Mouse (Mus musculus) granulocyte monocyte progenitor cell, adult 5-6 weeks (primary cell): ENCODE measurements around the gene Parp6. TPM values are rescaled to one million over a fixed set of nuclear protein-coding genes. Genes with fewer than 3 reads are reported as not detected.

ENCODE experiments used
- ATAC-seq: replicated peaks from 2 replicates; pipeline ENCODE4 v1.8.0; 2016; ENCODE audit warnings: mild to moderate bottlenecking, moderate TSS enrichment, inconsistent platforms; ENCODE audit not compliant: poor library complexity, severe bottlenecking
- total RNA-seq, 2 experiments: library from RNA; stranded (forward) in 1 of 2; stranded (reverse) in 1 of 2; fragments of 200-712, 200-1000 nt in 1 of 2; fragments of >200 nt in 1 of 2; fragmentation: Nextera tagmentation in 1 of 2; gene quantifications; 2 replicates each; pipeline ENCODE4 v1.2.3; 2014 to 2017

Parp6 gene
- total RNA-seq, 2 experiments from 2014 or later, result 10.9 to 24.7 TPM

GRCm38 (mm10) chr9:59654450-59654983 lies 37.4 kb downstream of the Parp6 start:
- no peak for ATAC-seq

GRCm38 (mm10) chr9:59655958-59656634 lies 39.0 kb downstream of the Parp6 start, which contains the start of gene Pkm:
Pkm (plus strand) TSS chr9:59656368.
- peak; percentile 57 for ATAC-seq

GRCm38 (mm10) chr9:59656635-59657617 lies 39.8 kb downstream of the Parp6 start:
- ATAC-seq, result peak; percentile 26

DNA sequence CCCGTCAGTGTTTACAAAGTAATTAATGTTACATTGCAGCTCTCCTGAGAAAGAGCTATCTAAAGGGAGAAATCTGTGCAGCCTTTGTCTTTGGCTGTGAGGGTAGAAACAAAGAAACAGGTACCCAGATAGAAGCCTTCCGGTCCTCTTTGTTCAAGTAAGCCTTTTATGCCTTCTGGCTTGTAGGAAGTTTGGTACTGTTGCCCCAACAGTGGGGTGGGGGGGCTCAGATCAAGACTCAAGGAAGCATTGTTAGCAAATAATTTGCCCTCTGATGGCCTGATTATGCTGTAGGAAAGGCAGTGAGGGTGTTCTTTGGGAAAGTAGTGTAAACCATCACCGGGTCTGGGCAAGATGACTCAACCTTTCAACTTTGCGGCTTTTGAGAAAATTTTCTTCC lies 41.1 kb downstream of the Parp6 start:
- ATAC-seq, result no peak

DNA sequence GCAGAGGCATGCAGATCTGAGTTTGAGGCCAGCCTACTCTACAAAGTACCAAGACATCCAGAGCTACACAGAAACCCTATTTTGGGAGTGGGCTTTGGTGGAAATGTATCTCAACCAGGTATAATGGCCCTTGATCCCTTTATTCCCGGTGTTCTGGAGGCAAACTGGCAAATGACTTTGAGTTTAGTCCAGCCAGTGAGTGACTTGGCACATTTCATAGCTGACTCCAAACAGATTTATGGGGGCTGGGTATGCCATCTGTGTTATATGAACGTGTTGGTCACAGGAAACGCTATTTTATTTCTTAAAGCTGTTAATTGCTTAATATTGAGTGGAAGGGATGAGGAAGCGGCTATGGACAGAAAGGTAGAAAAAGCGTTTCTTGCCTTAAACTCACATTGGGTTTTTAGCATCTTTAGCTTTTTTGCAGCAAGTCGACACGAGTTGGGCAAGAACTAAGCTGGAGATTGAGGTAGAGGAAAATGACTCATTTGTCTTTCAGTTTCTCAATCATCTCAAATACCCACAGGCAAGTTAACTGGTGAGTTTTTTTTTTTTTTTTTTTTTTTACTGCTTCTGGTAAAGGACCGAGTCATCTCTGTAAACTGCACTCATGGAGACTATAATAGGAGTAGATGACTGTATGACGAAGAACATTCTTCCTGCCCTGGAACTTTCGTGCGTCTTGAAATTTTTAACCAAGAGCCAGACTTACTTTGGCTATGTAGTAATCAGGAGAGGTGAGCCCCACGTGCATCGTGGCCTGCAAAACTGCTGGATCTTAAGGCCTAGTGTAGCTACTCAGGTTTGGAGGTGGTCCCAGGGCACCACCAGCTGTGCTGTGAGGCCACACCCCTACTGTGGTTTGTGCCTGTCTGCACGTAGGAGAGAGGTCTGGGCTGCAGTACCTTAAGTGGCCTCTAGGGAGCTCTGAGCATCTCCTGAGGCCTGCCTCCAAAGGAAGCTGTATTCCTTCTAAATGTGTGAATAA lies 42.2 kb downstream of the Parp6 start:
- peak; percentile 23 for ATAC-seq

GRCm38 (mm10) chr9:59660421-59660820 lies 43.3 kb downstream of the Parp6 start:
- ATAC-seq, result no peak

DNA sequence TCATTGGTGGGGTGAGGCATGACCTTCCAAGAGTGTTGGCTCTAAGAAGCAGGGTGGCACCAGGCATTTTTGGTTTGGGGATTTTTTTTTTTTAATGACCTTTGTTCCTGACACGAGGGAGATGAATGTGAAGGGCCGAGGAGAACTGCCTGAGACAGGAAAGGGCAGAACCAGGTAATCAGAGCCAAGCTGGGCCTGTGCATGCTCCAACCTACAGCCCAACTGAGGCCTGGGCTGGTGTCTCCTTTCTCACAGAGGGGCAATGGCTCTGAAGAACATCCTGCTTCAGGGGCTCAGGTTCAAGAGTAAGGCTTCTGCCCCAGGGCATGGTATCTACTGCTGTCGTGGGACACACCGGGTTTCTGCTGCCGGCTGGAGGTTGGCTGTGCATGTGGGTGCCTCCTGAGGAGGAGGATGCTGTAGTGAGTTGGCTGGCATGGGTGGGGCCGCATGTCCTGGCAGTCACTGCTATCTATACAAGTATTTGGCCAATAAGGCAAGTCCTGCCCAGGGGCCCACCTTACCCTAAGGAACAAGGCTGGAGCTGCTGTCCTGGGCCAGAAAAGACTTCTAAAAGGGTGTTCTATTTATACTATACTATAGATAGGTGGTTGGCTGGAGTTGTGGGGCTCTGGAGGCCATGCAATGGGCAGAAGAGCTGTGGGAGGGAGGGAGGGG lies 44.4 kb downstream of the Parp6 start:
- ATAC-seq, result no peak

DNA sequence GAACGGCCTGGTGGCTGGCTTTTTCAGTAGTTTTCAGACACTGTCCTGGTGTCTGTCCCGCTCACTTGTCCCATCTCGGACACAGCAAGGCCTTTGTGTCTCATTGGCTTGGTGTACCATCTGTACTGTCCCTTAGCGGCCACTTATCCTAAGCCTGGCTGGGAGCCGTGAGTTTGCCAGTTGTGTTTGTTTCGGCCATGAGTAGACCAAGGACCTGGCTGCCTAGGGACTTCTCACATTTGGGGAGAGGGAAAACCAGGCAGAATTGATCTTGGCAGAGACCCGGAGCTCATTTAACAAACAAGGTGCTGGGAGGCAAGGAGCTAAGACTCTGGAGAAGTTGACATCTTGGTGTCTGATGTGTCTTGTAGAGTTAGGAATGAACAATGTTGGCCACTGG lies 46.1 kb downstream of the Parp6 start:
- no peak for ATAC-seq

DNA sequence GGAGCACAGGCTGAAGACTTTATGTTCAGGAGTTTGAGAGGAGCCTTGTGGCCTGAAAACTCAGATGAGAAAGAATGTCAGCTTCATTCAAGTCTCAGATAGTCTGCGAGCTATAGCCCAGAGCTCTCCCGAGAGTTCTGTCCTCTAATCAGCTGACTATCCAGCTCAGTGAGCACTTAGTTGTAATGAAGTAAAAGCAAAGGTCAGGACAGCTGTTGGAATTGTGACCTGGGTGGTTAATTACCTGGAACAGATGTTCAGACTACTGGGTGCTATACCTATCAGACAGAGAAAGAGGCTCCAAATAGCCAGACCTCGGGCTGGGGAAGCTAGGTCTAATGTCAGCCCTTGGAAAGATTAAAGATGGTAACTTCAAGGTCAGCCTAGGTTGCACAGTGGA lies 46.9 kb downstream of the Parp6 start:
- ATAC-seq, result no peak

DNA sequence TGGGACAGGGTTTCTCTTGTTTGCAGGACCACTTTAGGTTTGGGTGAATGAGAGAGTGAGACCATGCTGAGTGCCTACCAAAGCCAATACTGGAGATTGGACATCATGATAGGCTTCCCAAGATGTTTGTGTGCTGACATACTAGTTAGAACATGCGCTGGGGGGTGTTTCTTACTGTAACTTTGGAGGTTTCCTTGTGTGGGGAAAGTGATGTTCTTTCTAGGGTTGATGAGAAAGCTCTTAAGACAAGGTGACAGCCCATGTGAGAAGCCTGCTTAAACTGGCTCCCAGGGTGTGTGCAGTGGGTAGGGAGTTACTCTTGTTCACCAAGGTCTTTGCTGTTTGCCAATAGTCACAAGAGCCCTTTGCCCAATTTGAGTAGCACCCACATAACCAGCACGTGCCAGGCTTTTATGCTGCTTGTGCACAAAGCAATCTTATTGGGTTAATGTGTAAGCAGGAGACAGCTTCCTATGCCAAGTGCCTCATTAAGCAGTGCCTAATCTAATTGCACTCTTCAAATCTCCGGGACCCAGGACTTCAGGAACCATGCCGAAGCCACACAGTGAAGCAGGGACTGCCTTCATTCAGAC lies 47.7 kb downstream of the Parp6 start:
- no peak for ATAC-seq

- ATAC-seq, result no peak
Observed at GRCm38 (mm10) chr9:59666016-59666415, 48.9 kb downstream of the Parp6 start.

GRCm38 (mm10) chr9:59666813-59667212 lies 49.7 kb downstream of the Parp6 start:
- ATAC-seq, result no peak

DNA sequence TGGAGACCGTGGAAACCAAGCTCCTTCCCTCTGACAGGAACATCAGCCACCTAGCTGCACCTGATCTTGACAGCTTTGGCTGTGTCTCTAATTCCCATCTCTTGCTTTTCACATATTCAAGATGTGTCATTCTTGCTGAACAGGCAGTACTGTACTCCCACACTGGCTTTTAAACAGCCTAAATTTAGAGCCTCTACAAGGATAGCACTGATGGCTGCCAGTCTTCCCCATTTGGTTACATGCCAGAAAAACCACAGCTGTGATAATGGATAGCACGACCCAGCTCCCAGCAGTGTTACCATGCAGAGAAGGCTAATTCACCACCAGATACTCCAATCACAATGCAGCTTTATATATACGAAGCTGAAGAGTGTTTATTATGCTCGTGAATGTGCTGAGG lies 50.2 kb downstream of the Parp6 start:
- 0 out of 2 replicates have a peak, but pooled peaks have one; percentile 41 for ATAC-seq

DNA sequence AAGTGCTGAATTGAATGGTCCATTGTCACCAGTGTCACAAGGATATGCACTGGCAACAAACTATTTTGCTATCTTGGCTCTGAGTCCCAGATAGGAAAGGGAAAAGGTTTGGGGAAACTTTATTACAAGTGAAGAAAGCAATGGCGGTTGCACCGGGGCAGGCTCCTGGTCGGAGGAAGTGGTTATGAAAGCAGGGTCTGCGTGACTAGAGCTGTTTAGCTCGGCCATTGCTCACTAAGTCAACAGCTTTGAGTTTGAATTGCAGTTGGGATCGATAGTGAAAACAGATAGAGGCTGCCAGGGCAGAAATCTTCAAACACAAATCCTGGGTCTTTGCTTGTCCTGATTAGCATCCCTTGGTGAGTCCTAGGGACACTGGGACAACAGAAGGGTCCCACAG lies 50.8 kb downstream of the Parp6 start:
- ATAC-seq, result peak; percentile 35; the same call in 1 of the 2 replicates

GRCm38 (mm10) chr9:59668473-59668872 lies 51.4 kb downstream of the Parp6 start:
- no peak for ATAC-seq

DNA sequence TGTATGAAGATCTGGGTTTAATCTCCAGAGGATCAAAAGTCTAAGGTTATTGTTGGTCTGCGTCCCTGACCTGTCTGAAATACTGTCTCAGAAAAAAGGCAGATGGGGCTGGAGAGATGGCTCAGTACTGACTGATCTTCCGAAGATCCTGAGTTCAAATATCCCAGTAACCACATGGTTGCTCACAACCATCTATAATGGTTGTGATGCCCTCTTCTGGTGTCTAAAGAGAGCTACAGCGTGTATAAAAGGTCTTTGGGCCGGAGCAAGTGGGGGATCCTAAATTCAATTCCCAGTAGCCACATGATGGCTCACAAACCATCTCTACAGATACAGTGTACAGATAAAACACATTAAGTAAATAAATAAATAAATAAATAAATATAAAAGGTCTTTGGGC lies 52.1 kb downstream of the Parp6 start:
- no peak; the same call in 1 of the 2 replicates for ATAC-seq

DNA sequence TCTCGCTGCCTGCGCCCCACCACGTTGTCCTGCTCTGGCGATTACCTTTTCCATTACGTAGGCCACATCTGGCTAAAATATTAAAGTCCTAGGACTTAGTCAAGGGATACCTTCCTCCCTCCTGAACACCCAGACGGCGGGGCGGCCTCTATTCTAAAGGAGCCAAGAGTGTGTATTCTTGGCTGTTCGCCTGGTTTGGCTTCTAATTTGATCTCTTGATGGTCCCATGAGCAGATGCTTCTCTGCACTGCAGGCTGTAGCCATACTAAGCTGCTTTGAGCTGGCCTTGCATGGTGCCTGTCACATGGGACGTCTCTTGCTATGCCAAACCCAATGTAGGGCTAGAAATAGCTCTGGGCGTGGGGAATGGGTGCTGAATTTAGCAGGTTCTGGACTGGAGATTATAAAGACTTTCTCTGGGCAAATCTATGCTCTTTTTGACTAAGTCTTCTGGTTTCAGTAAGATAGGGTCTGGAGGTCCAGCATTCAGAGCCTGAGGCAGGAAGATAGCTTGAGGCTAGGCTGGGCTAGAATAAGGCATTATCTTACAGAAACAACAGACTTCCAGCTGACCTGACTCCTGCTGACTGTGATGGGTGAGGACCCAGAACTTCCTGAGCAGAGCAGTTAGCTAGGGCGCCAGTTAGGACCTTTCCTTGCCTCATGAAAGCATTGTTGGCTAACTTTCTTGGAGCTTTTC lies 55.3 kb downstream of the Parp6 start:
- no peak for ATAC-seq

DNA sequence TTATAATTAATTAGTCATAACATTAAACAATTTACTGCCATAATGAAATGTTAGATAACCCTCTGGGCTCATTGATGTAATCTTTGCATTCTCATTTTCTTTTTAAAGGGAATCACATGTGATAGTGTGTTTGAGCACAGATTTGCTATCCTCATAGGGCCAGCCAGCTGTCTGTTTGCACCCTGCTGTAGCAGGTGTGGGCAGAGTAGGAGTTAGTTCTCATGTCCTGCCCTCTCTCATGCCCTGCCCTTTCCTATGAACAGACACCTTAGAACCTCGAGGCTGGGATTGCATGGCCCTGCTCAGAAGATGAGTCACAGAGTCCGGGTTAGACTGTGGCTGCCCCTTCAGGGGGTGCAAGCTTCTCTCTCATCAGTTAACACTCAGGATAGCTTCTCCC lies 56.3 kb downstream of the Parp6 start:
- no peak for ATAC-seq
